Mouse (Mus musculus): ENCODE measurements around the gene Mrgbp.

Mrgbp gene

DNA sequence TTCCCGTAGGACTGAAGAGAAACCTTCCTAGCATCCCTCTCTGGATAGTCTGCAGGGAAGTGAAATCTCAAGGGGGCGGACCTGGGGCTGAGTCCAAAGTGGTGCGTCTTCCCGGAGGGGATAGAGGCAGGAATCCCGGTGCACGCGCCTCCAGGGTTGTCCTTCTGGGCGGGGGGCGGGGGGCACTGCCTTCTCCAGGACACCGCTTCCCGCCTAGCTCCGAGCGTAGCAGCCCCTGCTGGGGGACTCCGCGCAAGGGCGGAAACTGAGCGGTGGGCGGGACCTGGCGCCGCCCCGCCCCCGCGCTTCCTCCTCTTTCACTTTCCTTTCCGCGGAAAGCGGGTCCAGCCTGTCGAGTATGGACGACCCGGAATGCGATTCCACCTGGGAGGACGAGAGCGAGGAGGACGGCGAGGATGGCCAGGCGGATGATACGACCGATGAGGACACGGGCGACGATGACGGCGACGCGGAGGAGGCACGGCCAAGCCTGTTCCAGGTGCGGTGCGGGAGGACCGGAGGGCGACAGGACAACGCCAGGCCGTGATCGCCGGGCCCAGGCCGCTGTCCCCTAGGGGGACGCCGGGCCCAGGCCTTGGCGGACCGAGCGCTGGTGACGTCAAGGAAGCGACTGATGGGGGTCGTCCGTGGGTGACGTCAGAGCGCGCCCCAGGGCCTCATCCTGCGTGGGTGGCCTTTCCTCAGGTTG, 8.2 kb downstream of the Mrgbp start, which contains the start of gene Ogfr:
TSS of gene Ogfr (plus strand) at position 123 of the 709 bp plus-strand sequence.
- DNase-seq (ENCODE audit: low spot score in 2 of 2) = peak; percentile 86 to 87

DNA sequence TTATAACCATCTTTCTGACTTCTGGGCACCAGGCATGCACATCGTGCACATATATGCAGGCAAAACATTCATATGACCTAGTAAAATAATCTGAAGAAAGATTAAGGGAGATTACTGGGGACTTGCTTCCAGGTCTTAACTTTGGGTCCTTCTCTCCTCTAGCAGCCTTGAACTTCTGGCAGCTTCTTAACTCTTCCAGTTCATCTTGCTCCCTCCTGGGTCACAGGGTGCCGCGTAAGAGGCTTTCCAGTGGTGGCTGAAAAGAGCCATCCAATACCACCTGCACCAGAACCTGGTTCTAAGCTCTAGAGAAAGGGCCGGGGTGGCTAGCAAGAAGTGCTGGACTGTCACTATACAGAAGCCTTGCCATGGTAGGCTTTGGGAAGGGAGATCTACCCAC, 16.4 kb downstream of the Mrgbp start, which contains the start of gene Col9a3:
TSS of gene Col9a3 (plus strand) at position 301 of the 400 bp plus-strand sequence.
- DNase-seq (ENCODE audit: low spot score in 2 of 2) = no peak

GRCm38 (mm10) chr2:180598157-180598705, 17.1 kb downstream of the Mrgbp start:
- no peak for DNase-seq (ENCODE audit: low spot score in 2 of 2)

DNA sequence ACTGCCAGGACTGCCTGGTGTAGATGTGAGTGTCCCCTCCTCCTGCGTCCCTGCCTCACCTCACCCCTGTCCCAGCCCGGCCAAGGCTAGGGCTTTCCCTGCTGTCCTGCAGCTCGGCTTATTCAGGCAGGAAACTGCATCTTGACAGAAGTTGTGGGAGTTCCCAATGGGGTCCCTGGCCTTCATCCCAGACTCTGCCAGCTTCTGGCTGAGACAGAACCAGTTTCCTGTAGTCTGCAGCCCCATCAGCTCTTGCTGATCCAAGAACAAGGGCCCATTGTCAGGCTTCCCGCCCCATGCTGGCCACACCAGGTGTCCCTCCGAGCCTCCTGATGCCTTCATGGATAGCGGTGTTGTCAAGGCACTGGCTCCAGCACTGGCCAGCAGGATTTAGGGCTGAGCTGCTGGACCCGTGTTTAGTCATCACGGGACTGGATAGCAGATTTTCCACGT, 19.5 kb downstream of the Mrgbp start:
- DNase-seq (ENCODE audit: low spot score in 2 of 2) = no peak

- no peak for DNase-seq (ENCODE audit: low spot score in 2 of 2)
These were observed 23.7 kb downstream of the Mrgbp start for GRCm38 (mm10) chr2:180604781-180605180.

GRCm38 (mm10) chr2:180610283-180610682, 29.2 kb downstream of the Mrgbp start:
- no peak for DNase-seq (ENCODE audit: low spot score in 2 of 2)

DNA sequence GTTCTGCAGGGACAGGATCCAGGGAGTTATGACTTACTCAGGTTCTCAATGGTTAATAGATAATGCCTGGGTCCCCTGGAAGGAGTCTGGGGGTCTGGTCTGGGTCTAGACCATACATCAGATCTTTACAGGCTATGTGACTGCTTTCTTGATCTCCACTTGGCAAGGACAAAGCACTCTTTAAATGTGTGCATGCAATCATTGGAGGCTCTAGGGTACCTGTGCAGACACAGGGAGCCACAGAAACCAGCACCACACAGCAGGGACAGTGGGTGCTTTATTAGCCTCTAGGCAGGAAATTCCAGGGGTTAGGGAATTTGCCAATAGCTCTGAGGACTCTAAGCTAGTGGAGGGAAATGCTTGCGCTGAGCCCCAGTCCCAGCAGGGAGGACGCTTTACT, 30.8 kb downstream of the Mrgbp start:
- no peak for DNase-seq (ENCODE audit: low spot score in 2 of 2)

Data from heart, adult 9 months (tissue).